ENCODE assay signal across 8 mouse cellular contexts in genomic region chr9:13323612-13324011, GRCm38 (mm10). TPM values are rescaled to one million over a fixed set of nuclear protein-coding genes. Genes with fewer than 3 reads are reported as not detected.
DNase-seq lines count a peak whose midpoint lies in the region; ATAC-seq and TF ChIP-seq lines count a peak whose summit lies in the region.

No protein-coding gene starts in this region.

- 28% methylated on average over 1 of the region's 1 CpGs for WGBS in midbrain, embryonic 15.5 days

- H3K36me3 ChIP-seq in ES-Bruce4 (ENCODE audit: control insufficient read depth, insufficient read depth, low read length, poor library complexity, severe bottlenecking) = no peaks in the 10 kb centered on the region
- no peaks in the 10 kb centered on the region for H3K36me3 ChIP-seq in midbrain, embryonic 15.5 days (replicated peaks)

- ATAC-seq in hematopoietic stem cell, adult 5-6 weeks (replicated peaks in 1 of 2; ENCODE audit: insufficient read depth in 1 of 2, low FRiP score in 2 of 2, low TSS enrichment in 1 of 2, low read depth in 1 of 2, poor library complexity in 2 of 2, severe bottlenecking in 2 of 2) = peak; percentile 92 to 97
- ATAC-seq in midbrain, embryonic 15.5 days (replicated peaks) = no peak
- ATAC-seq in frontal cortex, adult (ENCODE audit: low TSS enrichment) = no peak

- no peak for TF ChIP-seq CTCF in ES-Bruce4 (IDR thresholded peaks at IDR 0.05; ENCODE audit: low read depth, low read length)

- no peaks in the 10 kb centered on the region for H3K9me3 ChIP-seq in ES-Bruce4 (replicated peaks; ENCODE audit: control insufficient read depth, insufficient read depth, low read length, poor library complexity, severe bottlenecking)
- no peaks in the 10 kb centered on the region for H3K9me3 ChIP-seq in midbrain, embryonic 15.5 days

- no peaks in the 10 kb centered on the region for H3K27me3 ChIP-seq in ES-Bruce4 (ENCODE audit: control insufficient read depth, insufficient read depth, low read length, poor library complexity, severe bottlenecking)
- H3K27me3 ChIP-seq in midbrain, embryonic 15.5 days (replicated peaks) = no peaks in the 10 kb centered on the region

- H3K4me1 ChIP-seq in ES-Bruce4 (ENCODE audit: control insufficient read depth, insufficient read depth, low read length) = no peaks in the 10 kb centered on the region
- peaks cover 6% of the 10 kb centered on the region for H3K4me1 ChIP-seq in midbrain, embryonic 15.5 days

- no peak overlapping the region for H3K9ac ChIP-seq in ES-Bruce4 (ENCODE audit: low read depth, poor library complexity, severe bottlenecking)
- H3K9ac ChIP-seq in midbrain, embryonic 15.5 days = no peak overlapping the region

- no peak for TF ChIP-seq EP300 in ES-Bruce4 (IDR thresholded peaks at IDR 0.05; ENCODE audit: insufficient read depth, low read depth, low read length)

- no peak overlapping the region for H3K4me3 ChIP-seq in ES-Bruce4 (ENCODE audit: low read depth, low read length)
- H3K4me3 ChIP-seq in midbrain, embryonic 15.5 days = no peak overlapping the region

- no peak for TF ChIP-seq POLR2A in ES-Bruce4 (IDR thresholded peaks at IDR 0.05; ENCODE audit: insufficient read depth, low read length)

- peak; percentile 37 for DNase-seq in heart, adult 8-10 months (ENCODE audit: low spot score)
- DNase-seq in heart, postnatal 4 days = no peak
- no peak for DNase-seq in testis, postnatal 10 days (ENCODE audit: low spot score)
- DNase-seq in urinary bladder, postnatal 4 days (ENCODE audit: low spot score in 2 of 2) = no peak

- no peak overlapping the region for H3K4me2 ChIP-seq in midbrain, embryonic 15.5 days

- peak overlapping the region; percentile 51; the same call in 1 of the 2 replicates for H3K27ac ChIP-seq in ES-Bruce4 (ENCODE audit: insufficient read depth, low read length)
- peak overlapping the region; percentile 29; the same call in 1 of the 2 replicates for H3K27ac ChIP-seq in midbrain, embryonic 15.5 days

RNA-seq across cellular contexts. Expression of gene Maml2, which starts 25.9 kb away (rescaled TPM):
- 1 to 10 TPM; 5.0 to 6.1 (median 5.2) TPM for total RNA-seq in heart, adult 8-10 months (2022)
- 10 to 100 TPM; 11.9 to 13.2 TPM for total RNA-seq in heart, postnatal 4 days (2021)
- 1.4 and 1.9 TPM in 2 replicates for polyA plus RNA-seq in ES-Bruce4 (2011; ENCODE audit: insufficient read depth, insufficient read length, low read depth, missing spikeins)
- 5.0 and 7.5 TPM in 2 replicates for total RNA-seq in hematopoietic stem cell, adult 5-6 weeks (2017)
- polyA plus RNA-seq in midbrain, embryonic 15.5 days (2015; fragmentation: Nextera tagmentation; extraction: Ambion mirVana) = 10.0 and 11.0 TPM in 2 replicates

Comparison
In these comparisons a context has a peak if more than half of its experiments do, and no peak if none do; other contexts are left out.
1. ATAC-seq: peak in hematopoietic stem cell, adult 5-6 weeks (2 of 2); none in midbrain, embryonic 15.5 days (single experiment) and frontal cortex, adult (single experiment).